Mouse (Mus musculus) liver, adult 2 months (tissue): ENCODE measurements around the gene Tuba3b.

Experiments
- CTCF ChIP-seq: fragments of 200-500 bp; IDR thresholded peaks from 2 replicates; pipeline ENCODE4 v1.5.1; 2011; ENCODE audit warnings: low read depth, low read length, control low read depth
- POLR2A ChIP-seq: fragments of 200-500 bp; IDR thresholded peaks from 2 replicates; pipeline ENCODE4 v1.6.1; 2011; ENCODE audit warnings: low read length, control low read depth; ENCODE audit not compliant: insufficient read depth; ENCODE audit errors: extremely low read depth

DNA sequence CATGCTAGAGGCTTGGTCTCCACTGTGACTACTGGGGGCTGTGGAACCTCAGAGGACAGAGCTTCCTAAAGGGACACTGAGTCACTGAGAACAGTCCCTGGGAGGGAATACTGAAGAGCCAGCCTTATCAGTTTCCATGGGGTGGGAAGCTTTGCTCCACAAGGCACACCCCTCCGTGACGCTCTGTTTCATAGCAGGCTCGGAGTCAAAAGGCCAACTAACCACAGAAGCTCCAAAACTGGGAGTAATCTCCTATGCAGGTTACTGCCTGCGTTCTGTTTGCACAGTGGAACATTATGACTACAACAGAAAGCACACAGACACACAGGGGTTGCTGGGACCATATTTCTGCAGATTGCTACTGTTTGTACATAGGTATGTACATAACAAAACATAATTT, 19.7 kb upstream of the Tuba3b start:
- TF ChIP-seq CTCF (no peak), POLR2A (no peak)
